Mouse (Mus musculus) liver, embryonic 14.5 days (tissue): ENCODE measurements at regions not wholly inside any gene's neighbourhood (a gene's known extent, or its start where the extent isn't known, plus 50 kb on each side); places are given as distances from the start of the nearest gene placed in this dataset.
"Not testable (repeated sequence)": the region's sequence is repeated elsewhere in the genome, so short reads cannot be mapped to it uniquely, and the experiment has no call there.

Experiments
- ATAC-seq: fragments of 200-750 bp; cut with Nextera tagmentation; 2 replicates; pipeline ENCODE4 v1.8.0; 2017; ENCODE audit warnings: moderate number of reproducible peaks, mild to moderate bottlenecking, moderate library complexity; ENCODE audit not compliant: insufficient read depth
- DNase-seq, 3 experiments: peaks; one replicate each; pipeline ENCODE4 v3.0.0-alpha.2; 2012 to 2013; ENCODE audit warnings: low read depth in 3 of 3, low spot score in 3 of 3
- H3K27ac ChIP-seq: fragments of 300-500 bp; sonication (generic); 2 replicates; pipeline ENCODE4 v1.5.1; 2014; ENCODE audit warnings: moderate library complexity, mild to moderate bottlenecking, control low read depth, inconsistent platforms
- H3K27me3 ChIP-seq: fragments of 300-500 bp; sonication (generic); 2 replicates; pipeline ENCODE4 v1.6.1; 2014; ENCODE audit warnings: mild to moderate bottlenecking, low read length, moderate library complexity; ENCODE audit not compliant: control insufficient read depth, insufficient read depth
- H3K36me3 ChIP-seq: fragments of 300-500 bp; sonication (generic); replicated peaks from 2 replicates; pipeline ENCODE4 v1.6.1; 2014; ENCODE audit warnings: low read depth; ENCODE audit not compliant: control insufficient read depth, insufficient read depth
- H3K4me1 ChIP-seq, 2 experiments: fragments of 200-500 bp in 1 of 2; fragments of 300-500 bp in 1 of 2; sonication (generic) in 1 of 2; replicated peaks; 2 replicates each; pipeline ENCODE4 v1.6.1; 2012 to 2014; ENCODE audit warnings: antibody characterized with exemption in 1 of 2, inconsistent platforms in 1 of 2, low read length in 1 of 2; ENCODE audit not compliant: control insufficient read depth in 2 of 2, insufficient read depth in 2 of 2
- H3K4me2 ChIP-seq: fragments of 300-500 bp; sonication (generic); 2 replicates; pipeline ENCODE4 v1.6.1; 2014; ENCODE audit warnings: low read depth, mild to moderate bottlenecking, control low read depth, moderate library complexity
- H3K4me3 ChIP-seq, 2 experiments: fragments of 200-500 bp in 1 of 2; fragments of 300-500 bp in 1 of 2; sonication (generic) in 1 of 2; 2 replicates each; pipeline ENCODE4 v1.5.1; 2012 to 2014; ENCODE audit warnings: low read depth in 2 of 2, low read length in 2 of 2, mild to moderate bottlenecking in 2 of 2, control low read depth in 1 of 2, inconsistent platforms in 1 of 2, moderate library complexity in 1 of 2; ENCODE audit not compliant: insufficient read depth in 1 of 2
- H3K9ac ChIP-seq: fragments of 300-500 bp; sonication (generic); replicated peaks from 2 replicates; pipeline ENCODE4 v1.6.1; 2014; ENCODE audit warnings: mild to moderate bottlenecking, control low read depth, moderate library complexity
- H3K9me3 ChIP-seq: fragments of 300-500 bp; sonication (generic); 2 replicates; pipeline ENCODE4 v1.6.1; 2016; ENCODE audit warnings: low read length, mixed read lengths; ENCODE audit not compliant: control insufficient read depth
- CTCF ChIP-seq: IDR thresholded peaks from 2 replicates; pipeline ENCODE4 v1.5.1; 2016; ENCODE audit warnings: antibody characterized with exemption, low read depth, control low read depth
- EP300 ChIP-seq: IDR thresholded peaks from 2 replicates; pipeline ENCODE4 v1.6.1; 2016; ENCODE audit warnings: antibody characterized with exemption, low read depth
- WGBS: fragments of 180-500 bp; shearing (Covaris S2); extraction: QIAGEN DNeasy Blood & Tissue Kit; methylation state at CpG from one replicate; pipeline ENCODE4 v1.1.7; 2014; ENCODE audit not compliant: insufficient replicate concordance; 5-methylcytosine and 5-hydroxymethylcytosine counted together

DNA sequence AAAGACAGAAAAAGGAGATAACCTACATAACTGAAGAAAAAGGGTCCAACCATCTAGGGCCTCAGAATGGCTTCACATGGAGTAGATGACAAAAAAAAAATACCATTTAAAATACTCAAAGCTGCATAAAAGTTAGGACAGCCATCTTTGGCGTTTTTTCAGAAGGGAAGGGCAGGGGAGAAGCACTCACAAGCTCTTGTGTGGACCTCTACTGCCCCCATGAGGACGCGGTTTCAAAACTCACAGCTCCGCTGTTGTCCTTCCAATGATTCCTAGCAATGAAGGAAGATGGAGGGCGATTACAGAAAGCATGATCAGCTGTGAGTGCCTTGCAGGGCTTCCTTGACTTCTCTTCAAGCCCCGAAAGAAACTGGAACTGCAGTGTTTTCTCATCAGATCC lies 140.8 kb upstream of the Olfr1324 start:
- no peaks in the 10 kb centered on the region for H3K9me3 ChIP-seq
- no peaks in the 10 kb centered on the region for H3K36me3 ChIP-seq
- no peak overlapping the region for H3K9ac ChIP-seq
- WGBS: 60% methylated on average over 6 of the region's 6 CpGs
- ATAC-seq (no peak), DNase-seq (no peak)
- no peak overlapping the region for H3K4me2 ChIP-seq
- H3K4me3 ChIP-seq: no peak overlapping the region
- no peaks in the 10 kb centered on the region for H3K4me1 ChIP-seq
- peak; percentile 35 for TF ChIP-seq CTCF
- no peak for TF ChIP-seq EP300
- no peak overlapping the region for H3K27ac ChIP-seq
- H3K27me3 ChIP-seq: no peaks in the 10 kb centered on the region

DNA sequence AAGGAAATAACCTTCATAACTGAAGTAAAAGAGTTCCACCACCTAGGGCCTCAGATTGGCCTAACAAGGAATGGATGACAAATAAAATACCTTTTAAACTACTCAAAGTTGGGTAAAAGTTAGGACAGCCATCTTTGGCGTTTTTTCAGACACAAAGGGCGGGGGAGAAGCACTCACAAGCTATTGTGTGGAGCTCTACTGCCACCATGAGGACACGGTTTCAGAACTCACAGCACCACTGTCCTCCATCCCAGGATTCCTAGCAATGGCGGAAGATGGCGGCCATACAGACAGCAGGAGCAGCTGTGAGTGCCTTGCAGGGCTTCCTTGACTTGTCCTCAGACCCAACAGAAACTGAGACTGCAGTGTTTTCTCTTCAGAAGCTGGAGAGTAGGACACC lies 138.0 kb upstream of the Olfr1324 start:
- no peak for TF ChIP-seq EP300
- peak; percentile 66 for TF ChIP-seq CTCF
- H3K9ac ChIP-seq: no peak overlapping the region
- H3K4me3 ChIP-seq: 0 out of 4 replicates have a peak overlapping the region, but pooled peaks of 1 of the 2 experiments have one; percentile 6
- H3K27me3 ChIP-seq: no peaks in the 10 kb centered on the region
- no peak overlapping the region for H3K27ac ChIP-seq
- H3K4me2 ChIP-seq: no peak overlapping the region; the same call in 1 of the 2 replicates
- no peaks in the 10 kb centered on the region for H3K36me3 ChIP-seq
- no peaks in the 10 kb centered on the region for H3K4me1 ChIP-seq
- DNase-seq: no peak
- WGBS: 54% methylated on average over 5 of the region's 5 CpGs
- H3K9me3 ChIP-seq: no peaks in the 10 kb centered on the region
- ATAC-seq: no peak

DNA sequence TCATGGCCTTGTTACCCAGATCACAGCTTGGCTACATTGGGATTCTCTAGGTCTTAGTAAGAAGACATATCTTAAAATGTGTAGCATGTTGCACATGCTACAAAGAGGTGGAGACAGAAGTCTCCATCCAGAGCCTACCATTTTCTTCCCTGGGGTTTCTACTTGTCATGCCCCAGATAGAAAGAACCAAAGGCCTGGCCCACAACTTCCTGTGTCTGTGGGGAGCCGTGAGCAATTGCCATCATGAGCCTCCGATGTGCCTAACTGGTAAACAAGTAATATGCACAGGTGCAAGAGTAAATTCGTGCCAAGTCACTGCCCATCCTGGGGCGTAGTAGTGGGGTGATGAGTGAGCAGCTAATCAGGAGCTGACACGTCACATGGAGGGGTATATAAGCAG lies 136.7 kb upstream of the Olfr1324 start:
- not testable (repeated sequence) for H3K27ac ChIP-seq, H3K4me2 ChIP-seq, H3K4me1 ChIP-seq, DNase-seq, H3K4me3 ChIP-seq, H3K36me3 ChIP-seq, ATAC-seq, H3K9me3 ChIP-seq, H3K27me3 ChIP-seq, H3K9ac ChIP-seq
- whole genome bisulfite sequencing: 63% methylated on average over 5 of the region's 5 CpGs

DNA sequence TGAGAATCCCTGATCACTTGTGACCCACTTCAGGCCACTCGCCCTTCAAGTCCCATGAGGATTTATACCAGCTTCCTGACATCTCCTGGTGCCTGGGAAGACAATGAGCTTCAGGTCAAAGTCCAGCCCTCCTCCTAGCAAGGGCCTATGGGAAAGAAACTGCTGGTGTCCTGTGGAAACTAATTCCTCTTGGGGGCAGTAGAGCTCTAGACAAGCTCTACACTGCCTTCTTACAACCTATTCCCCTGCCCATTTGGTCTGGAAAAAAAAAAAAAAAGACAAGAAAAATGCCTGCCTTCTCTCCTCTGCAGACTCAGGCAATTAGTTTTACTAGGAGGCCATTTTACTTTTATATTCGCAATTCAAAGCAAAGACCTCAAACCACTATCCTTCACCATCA lies 132.6 kb upstream of the Olfr1324 start:
- no peaks in the 10 kb centered on the region for H3K27me3 ChIP-seq
- H3K4me1 ChIP-seq: no peaks in the 10 kb centered on the region
- peak; percentile 24; the same call in 1 of the 2 replicates for TF ChIP-seq CTCF
- no peak for TF ChIP-seq EP300
- DNase-seq (no peak), ATAC-seq (no peak)
- no peaks in the 10 kb centered on the region for H3K9me3 ChIP-seq
- H3K36me3 ChIP-seq: no peaks in the 10 kb centered on the region
- H3K4me3 ChIP-seq: no peak overlapping the region
- WGBS: 62% methylated on average over 2 of the region's 2 CpGs
- H3K4me2 ChIP-seq: no peak overlapping the region
- no peak overlapping the region for H3K9ac ChIP-seq
- H3K27ac ChIP-seq: no peak overlapping the region

DNA sequence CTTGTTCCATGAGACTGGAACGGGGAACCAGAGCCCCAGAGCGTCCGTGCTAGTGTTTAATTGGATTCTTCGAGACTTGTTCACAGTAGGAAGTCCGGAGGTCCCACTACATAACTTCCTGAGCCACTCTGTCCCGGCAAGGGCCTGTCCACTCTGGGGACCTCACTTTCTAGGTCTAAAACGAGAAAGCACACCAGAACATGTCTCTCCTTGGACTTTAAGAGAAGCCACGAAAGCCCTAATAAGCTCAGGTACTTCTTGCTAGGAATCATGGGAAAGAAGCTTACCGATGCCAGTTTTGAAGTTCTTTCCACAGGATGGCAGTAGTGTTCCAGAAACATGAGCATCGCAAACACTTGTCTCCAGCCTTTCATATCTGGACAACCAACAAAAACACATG lies 122.0 kb upstream of the Olfr1324 start:
- Histone ChIP-seq H3K4me2 (peak overlapping the region; percentile 25), H3K4me1 (no peaks in the 10 kb centered on the region), H3K4me3 (peak overlapping the region; percentile 15 to 64), H3K9ac (no peak overlapping the region), H3K27ac (no peak overlapping the region), H3K27me3 (no peaks in the 10 kb centered on the region), H3K36me3 (no peaks in the 10 kb centered on the region), H3K9me3 (no peaks in the 10 kb centered on the region)
- ATAC-seq (no peak), DNase-seq (peak in 1 of 3 experiments; percentile 16)
- no peak for TF ChIP-seq EP300
- TF ChIP-seq CTCF: peak; percentile 25; the same call in 1 of the 2 replicates
- 44% methylated on average over 10 of the region's 10 CpGs for WGBS

DNA sequence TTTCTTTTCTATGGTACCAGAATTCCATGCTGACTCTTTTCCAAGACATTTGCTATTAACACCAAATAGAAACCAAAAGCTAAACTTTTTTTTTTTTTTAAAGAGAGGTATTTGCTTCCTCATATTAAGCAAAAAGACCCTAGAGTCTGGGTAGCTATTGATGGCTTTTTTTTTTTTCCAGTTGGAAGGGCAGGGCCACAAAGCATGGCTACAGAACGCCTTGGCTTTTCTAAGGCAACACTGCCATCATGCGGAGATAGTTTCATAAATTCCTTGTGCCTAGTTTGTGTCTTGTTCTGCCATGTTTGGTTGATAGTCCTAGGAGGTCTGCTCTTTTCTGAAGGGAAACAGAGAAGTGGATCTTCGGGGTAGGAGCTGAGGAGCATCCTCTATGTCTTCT lies 121.4 kb upstream of the Olfr1324 start:
- H3K4me3 ChIP-seq: peak overlapping the region in 1 of 2 experiments; percentile 64; a peak in 3 of 4 replicates
- no peak overlapping the region for H3K27ac ChIP-seq
- H3K9me3 ChIP-seq: no peaks in the 10 kb centered on the region
- H3K9ac ChIP-seq: no peak overlapping the region
- 36% methylated on average over 3 of the region's 3 CpGs for WGBS
- no peak for ATAC-seq
- no peaks in the 10 kb centered on the region for H3K27me3 ChIP-seq
- TF ChIP-seq EP300 (no peak), CTCF (peak; percentile 9; the same call in 1 of the 2 replicates)
- DNase-seq: peak in 1 of 3 experiments; percentile 35
- no peaks in the 10 kb centered on the region for H3K36me3 ChIP-seq
- peak overlapping the region; percentile 25 for H3K4me2 ChIP-seq
- H3K4me1 ChIP-seq: no peaks in the 10 kb centered on the region

DNA sequence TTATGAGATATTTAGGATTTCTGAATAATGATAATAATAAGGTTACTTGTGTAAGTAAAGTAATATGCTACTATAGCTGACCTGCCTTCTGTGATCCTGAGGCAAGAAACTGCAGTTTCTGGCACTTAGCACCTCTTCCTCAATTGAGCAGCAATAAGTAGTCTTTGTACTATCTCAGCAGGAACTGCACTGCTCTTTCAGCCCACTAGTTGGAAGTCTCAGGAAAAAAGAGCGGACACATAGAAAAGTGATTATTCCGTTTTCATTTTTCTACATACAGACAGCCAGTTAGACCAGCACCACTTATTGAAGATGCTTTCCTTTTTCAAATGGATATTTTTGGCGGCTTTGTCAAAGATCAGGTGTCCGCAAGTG lies 109.5 kb upstream of the Olfr1324 start:
- H3K36me3 ChIP-seq, H3K4me1 ChIP-seq, H3K9ac ChIP-seq, ATAC-seq, H3K27me3 ChIP-seq, H3K27ac ChIP-seq, DNase-seq, H3K9me3 ChIP-seq: not testable (repeated sequence)
- Histone ChIP-seq H3K4me2 (peak overlapping the region; percentile 41), H3K4me3 (peak overlapping the region; percentile 48 to 62; a peak in 3 of 4 replicates)
- WGBS: 41% methylated on average over 3 of the region's 4 CpGs
